Mouse (Mus musculus): ENCODE data around the gene Gm2310. TPM values are rescaled to one million over a fixed set of nuclear protein-coding genes. Genes with fewer than 3 reads are reported as not detected.
A peak's percentile ranks its signal among the peaks of the same experiment; 100 is the strongest.
"Not testable (repeated sequence)": the region's sequence is repeated elsewhere in the genome, so short reads cannot be mapped to it uniquely, and the experiment has no call there.

The Gm2310 gene
- total RNA-seq (2021): not detected

GRCm38 (mm10) chr15:8519853-8520252 is at the start of gene Gm2310:
Gm2310 (minus strand) TSS chr15:8519953.
- DNase-seq; intact Hi-C loops (cut with DNase I): not testable (repeated sequence)

DNA sequence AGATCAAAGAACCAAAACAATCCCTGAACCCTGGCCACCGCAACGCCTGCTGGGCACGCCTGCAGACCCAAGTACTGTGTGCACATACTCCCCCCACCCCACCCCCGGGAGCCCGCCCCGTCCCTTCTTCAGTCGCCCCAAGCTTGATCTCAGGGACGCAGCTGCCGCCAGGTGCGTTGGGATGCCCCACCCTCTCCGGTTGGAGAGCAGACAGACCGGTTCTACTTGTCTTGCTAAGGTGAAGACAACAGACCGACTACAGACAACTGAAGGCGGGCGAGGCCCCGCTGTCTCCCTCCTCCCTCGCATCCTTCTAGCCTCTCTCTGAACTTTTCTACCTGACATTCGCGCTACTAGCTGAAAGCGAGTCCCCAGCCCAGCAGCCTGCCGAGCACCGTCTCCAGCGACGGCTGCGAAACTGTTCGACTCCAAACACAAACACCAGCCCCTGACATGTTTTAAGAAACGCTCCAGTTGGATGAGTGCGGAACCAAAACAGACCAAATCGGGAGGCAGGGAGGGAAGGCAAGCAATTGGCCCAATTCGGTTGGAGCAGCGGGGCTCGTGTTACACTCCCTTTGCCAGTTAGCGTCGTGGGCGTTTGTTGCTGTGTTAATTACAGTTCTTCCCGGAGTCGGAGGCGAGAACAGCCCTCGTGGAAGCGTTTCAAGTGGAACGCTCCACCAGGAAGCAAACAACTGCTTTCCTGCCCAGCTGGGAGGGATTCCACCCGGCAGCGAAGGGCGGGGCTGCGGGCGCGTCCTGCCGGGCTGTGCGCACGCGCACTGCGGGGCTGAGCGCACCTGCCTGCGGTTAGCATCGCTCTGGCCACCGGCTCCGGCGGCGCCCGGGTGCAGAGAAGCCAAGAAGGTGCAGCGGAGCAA is 49.1 kb upstream of the Gm2310 start:
- intact Hi-C loops (cut with DNase I): loop anchor here (5.0 kb wide), 2 partner anchors 57 to 122 kb away; no protein-coding TSS in a partner anchor
- peak; percentile 84 to 86 for DNase-seq

DNA sequence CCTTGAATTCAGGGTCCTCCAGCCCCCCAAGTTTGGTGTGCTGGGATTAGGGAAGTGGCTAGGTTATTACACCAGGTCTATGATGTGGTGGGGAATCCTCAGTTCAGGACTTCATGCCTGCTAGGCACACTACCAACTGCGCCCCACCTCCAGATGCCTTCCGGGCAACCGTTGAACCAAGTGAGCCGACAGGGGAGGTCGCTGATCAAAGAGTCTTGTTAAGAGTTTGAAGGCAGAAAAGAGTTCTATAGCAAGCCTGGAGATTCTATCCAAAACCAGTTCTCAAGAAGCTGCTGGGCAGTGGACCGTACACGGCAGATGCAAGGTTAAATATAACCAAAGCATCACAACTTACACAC is 48.5 kb upstream of the Gm2310 start:
- DNase-seq: no peak
- intact Hi-C loops (cut with DNase I): loop anchor here (5.0 kb wide), 2 partner anchors 56 to 121 kb away; no protein-coding TSS in a partner anchor

DNA sequence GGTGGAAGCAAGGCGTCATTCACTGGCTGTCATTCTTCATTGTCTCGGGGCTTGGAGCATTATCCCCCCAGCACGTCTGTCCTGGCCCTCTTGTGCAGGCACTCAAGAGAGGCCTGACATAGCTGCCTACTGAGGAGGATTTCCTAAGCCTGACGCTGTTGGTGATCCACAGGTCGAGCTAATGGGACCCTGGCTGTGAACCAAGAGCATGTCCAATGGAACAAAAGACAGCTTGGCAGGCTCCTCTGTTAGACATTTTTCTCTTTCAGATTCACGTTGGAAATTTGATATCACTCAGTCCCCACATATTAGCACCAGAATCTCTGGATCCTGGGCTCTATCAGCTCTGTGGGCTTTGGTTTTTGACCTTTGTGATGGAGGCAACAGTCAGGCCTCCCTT is 45.7 kb upstream of the Gm2310 start:
- no peak for DNase-seq
- intact Hi-C loops (cut with DNase I): loop anchor here (5.0 kb wide), 2 partner anchors 53 to 118 kb away; no protein-coding TSS in a partner anchor

DNA sequence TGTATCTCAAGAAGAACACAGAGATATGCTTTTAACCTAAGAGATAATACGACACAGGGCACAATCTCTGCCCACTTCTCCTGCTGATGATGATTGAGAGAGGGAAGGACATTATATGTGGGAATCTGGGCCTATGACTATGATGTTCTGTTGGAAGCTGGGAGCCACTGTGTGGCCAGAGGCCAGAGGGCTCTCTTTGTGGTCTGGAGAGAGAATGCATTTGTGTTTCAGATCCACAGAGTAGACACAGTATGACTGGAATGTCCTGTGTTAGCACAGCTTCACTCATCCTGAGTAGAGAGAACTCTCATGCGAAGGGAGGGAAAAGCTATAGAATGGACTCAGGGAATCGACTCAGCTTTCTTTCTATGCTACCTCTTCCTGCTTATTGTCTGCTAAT is 44.6 kb upstream of the Gm2310 start:
- DNase-seq: no peak
- intact Hi-C loops (cut with DNase I): no loop called here

GRCm38 (mm10) chr15:8563423-8564194 is 43.9 kb upstream of the Gm2310 start:
- no peak for DNase-seq
- intact Hi-C loops (cut with DNase I): no loop called here

- no peak for DNase-seq
- intact Hi-C loops (cut with DNase I): no loop called here
These were observed 43.0 kb upstream of the Gm2310 start for GRCm38 (mm10) chr15:8562776-8563175.

DNA sequence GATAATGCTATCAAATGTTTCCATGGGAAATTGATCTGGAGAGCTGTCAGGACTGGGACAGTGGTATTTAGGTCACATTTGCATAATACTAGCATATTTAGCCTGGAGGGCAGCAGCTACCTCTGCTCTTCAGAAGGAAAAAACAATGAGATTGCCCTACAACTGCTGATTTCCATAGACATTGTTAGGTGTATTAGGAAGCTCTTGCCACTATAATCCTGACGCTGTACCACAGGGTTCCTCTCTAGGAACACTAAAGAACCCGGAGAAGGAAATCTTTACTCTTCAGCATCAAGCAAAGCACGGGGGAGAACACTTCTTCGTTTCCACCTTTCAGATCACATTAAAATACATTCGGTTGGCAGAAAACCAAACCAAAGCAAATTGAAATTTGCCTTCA is 11.4 kb upstream of the Gm2310 start:
- no peak for DNase-seq
- intact Hi-C loops (cut with DNase I): no loop called here

DNA sequence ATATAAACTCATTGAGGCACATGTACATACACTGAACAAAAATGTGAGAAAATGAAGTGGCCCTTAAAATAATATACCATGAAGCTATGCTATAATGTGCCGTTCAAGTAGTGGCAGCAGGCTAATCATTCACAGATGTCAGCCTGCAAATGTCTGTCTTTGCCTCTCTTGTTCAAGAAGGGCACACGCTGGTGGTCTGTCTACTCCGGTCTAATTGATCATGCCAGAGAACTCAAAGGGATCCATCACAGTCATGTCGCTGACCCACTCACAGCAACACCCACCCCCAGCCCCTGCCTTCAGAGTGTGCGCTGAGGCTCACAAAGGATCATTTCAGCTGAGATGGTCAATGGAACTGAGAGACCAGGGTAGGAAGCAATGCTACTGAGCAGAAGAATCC is 6.8 kb downstream of the Gm2310 start:
- intact Hi-C loops (cut with DNase I): loop anchor here (5.0 kb wide), 1 partner anchor 54 kb away; no protein-coding TSS in a partner anchor
- no peak for DNase-seq

DNA sequence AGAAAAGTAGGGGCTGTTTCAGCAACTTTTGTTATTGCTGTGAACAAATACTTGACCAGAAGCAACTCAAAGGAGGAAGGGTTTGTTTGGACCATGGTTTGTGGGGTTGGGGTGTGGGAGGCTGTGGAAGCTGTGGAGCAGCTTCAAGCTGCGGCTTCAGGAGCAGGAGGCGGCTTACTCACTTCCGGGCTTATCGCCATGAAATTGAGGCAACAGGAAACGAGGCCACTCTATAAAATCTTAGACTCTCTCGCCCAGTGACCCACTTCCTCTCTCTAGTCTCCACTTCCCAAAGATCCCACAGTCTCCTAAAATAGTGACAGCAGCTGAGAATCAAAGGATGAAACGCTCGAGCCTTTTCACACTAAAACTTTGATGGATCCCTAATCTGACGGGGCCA is 7.9 kb downstream of the Gm2310 start:
- intact Hi-C loops (cut with DNase I): loop anchor here (5.0 kb wide), 1 partner anchor 55 kb away; no protein-coding TSS in a partner anchor
- peak; percentile 25 to 34 for DNase-seq

DNA sequence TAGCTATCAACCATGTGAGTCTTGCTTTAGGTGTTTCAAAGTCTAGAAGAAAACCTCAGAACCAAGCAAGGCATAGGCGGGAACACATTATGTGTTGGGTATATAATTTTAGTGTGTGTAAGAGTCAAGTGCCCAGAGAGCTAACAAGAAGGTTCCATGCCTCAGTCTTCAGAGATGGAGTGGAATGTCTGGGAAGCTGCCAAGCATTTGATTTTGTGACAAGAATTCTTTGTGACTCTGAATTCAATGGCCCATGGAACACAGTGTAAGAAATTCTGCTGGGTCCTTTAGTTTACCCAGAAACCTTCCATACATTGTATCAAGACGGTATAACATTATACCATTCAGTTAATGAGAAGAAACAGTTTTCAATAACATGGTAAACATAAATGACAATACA is 17.3 kb downstream of the Gm2310 start:
- intact Hi-C loops (cut with DNase I): no loop called here
- DNase-seq: no peak

DNA sequence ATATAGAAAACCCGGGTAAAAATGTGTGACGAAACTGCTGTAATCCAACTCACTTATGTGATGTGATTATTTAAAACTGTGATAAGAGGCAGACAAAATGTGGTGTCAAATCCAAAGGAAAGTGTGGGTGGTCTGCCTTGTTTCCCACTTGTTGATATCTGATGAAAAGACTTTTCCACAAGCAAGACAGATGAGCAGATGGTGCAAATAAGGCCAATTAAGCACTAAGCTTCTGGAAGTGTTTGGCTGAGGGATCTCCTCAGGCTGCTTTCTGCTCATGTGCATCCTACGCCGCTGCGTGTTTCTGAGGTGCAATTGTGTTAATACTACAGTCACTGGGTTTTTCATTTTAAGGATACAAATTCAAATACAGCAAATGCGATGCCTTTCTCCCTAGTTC is 34.5 kb downstream of the Gm2310 start:
- no peak for DNase-seq
- intact Hi-C loops (cut with DNase I): no loop called here

GRCm38 (mm10) chr15:8469006-8469575 is 50.7 kb downstream of the Gm2310 start:
- no peak for DNase-seq
- intact Hi-C loops (cut with DNase I): no loop called here

Other genes with a start within 250 kb of the Gm2310 start
- gene Nipbl, start 75.5 kb downstream of the Gm2310 start, total RNA-seq (2021): 10 to 100 TPM; 29.8 to 30.9 TPM
- 1 to 10 TPM; 1.5 to 2.9 TPM for gene Slc1a3, start 190.8 kb upstream of the Gm2310 start, total RNA-seq (2021)

Measured in heart, postnatal 36 days (tissue).